Mouse (Mus musculus): ENCODE measurements around the gene Grk5.
A peak's percentile ranks its signal among the peaks of the same experiment; 100 is the strongest.

Grk5 gene

DNA sequence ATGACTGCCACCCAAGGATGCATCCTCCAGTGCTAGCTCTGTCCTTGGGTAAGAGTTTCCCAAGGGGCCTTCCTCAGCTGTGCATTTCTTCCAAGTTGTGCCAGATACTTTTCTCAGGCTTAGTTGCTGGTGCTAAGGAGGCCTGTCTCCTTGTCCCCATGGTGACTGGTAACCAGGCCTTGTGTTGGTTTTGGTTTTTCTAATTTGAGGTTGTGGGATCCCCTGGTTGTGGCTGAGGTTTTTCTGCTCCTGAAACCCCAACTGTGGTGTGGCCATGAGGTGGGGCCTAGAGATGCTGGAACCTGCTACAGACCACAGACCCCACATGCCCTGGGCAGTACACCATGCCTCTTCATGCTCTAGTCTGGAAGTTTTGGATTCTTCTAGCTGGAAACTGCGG, 90.0 kb downstream of the Grk5 start:
- DNase-seq: no peak

DNA sequence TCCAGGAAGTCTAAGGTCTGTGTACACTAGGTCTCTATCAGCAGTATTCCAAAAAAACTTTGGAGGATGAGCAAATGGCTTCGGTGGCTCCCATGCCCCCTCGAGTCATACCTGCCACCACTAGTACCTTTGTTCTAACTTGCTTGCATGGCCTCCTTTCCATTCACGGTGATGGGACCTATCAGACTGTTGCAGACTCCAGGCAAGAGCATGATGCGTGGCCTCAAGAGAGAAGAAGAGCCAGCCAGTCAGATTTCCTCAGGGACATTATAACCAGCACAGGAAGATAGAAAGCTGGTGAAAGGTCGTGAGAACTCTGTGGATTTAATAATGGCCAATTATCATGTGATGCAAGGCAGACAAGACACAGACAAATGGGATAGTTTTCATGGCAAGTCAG, 91.8 kb downstream of the Grk5 start:
- no peak for DNase-seq

- no peak for DNase-seq
Observed at GRCm38 (mm10) chr19:60981894-60982293, 92.3 kb downstream of the Grk5 start.

DNA sequence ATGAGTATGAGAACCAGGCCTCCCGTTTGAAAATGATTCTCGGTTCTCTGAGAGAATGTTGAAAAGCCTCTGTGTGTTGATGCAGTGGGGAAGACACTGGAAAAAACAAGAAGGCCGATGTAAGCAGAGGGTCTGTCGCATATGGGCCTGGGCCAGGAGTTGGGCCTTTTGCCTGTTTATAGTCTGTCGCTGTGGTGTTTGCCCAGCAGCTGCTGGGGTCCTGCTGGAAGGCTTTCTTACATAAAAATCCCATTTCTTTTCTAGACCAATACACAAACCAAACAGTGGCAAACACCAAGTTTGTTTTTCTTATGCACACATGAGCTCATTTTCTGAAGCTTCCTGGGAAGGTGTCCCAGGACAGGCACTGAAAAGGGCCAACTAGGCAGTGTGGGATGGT, 100.2 kb downstream of the Grk5 start:
- no peak for DNase-seq

- DNase-seq: no peak
Observed at GRCm38 (mm10) chr19:60994214-60994613, 104.7 kb downstream of the Grk5 start.

GRCm38 (mm10) chr19:60994845-60995244, 105.3 kb downstream of the Grk5 start:
- DNase-seq: no peak

DNA sequence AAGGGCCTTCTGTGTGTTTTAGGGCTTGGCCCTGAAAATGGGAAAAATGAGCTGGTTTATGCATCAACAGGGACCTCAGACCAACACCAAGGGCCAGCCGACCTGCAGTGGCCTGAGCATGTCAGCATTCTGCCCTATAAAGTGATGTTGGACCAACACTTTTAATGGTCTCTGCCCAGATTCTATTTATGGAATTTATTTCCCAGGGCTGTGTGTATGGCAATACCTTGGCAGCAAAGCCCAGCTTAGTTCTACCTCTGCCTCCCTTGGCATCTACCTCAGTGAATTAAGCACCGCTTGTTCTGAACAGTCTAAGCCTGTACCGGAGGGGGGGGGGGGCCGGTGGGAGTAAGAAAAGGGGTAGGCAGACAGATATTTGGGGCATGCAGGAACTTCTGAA, 108.2 kb downstream of the Grk5 start:
- DNase-seq: peak; percentile 8 to 22

DNA sequence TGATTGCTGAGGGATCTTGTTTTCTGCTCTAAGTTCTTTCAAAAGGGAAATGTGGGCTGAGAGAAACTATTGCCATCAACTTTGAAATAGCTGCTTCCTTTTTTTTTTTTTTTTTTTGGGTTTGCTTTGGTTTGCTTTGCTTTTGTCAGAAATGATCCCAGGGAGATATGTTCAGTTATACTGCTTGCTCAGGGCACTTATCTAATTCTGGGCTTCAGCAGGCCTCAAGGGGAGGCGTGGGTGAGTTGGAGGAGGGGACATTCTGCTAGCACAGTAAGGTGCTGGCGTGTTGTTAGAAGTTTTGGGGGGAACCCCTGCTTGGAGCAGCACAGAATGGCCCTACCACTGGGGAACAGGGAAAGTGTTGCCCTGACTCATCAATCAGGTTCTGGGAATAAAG, 110.1 kb downstream of the Grk5 start:
- DNase-seq: no peak

GRCm38 (mm10) chr19:61000958-61001357, 111.4 kb downstream of the Grk5 start:
- no peak for DNase-seq

- peak; percentile 10 to 26 for DNase-seq
Observed at GRCm38 (mm10) chr19:61009266-61009665, 119.7 kb downstream of the Grk5 start.

DNA sequence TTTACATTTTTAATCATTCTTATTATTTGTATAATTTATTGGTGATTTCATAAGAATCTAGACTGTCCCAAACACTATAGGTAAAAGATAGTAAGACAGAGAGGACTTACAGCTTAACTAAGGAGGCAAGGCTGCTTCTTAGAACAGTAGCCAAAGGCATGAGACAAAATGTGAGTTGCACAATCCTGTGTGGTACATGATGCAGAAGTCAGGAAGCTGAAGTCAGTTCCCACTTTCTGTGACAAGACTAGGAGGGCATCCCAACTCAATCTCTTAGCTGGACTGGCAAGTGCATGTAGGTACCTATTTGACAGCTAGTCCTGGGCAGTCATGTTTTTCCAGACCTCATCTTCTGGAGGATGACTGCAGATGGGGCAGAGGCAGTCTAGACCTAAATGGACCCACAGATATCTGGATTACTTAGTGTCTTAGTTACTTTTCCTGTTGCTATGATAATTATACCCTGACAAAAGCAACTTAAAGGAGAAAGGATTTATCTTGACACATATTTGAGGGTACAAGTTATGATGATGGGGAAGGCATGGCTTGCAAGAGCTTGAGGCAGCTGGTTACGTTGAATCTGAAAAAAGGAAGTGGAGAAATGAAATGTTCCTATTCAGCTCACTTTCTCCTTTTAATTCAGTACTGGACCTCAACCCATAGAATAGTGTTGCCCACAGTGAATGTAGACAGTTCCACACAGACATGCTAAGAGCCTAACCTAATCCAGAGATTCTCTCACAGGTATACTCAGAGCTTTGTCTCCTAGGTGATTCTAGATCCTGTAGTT, 128.1 kb downstream of the Grk5 start:
- no peak for DNase-seq

GRCm38 (mm10) chr19:61021502-61021901, 132.0 kb downstream of the Grk5 start:
- DNase-seq: no peak

GRCm38 (mm10) chr19:61021939-61022566, 132.5 kb downstream of the Grk5 start:
- peak; percentile 25 to 45 for DNase-seq

GRCm38 (mm10) chr19:61031570-61031969, 142.0 kb downstream of the Grk5 start:
- no peak for DNase-seq

- DNase-seq: no peak
Observed at GRCm38 (mm10) chr19:61039151-61039550, 149.6 kb downstream of the Grk5 start.

- DNase-seq: no peak
Observed at GRCm38 (mm10) chr19:61048646-61049045, 159.1 kb downstream of the Grk5 start.

- peak in 1 of 2 experiments; percentile 20 for DNase-seq
Observed at GRCm38 (mm10) chr19:61049413-61049812, 159.9 kb downstream of the Grk5 start.

DNA sequence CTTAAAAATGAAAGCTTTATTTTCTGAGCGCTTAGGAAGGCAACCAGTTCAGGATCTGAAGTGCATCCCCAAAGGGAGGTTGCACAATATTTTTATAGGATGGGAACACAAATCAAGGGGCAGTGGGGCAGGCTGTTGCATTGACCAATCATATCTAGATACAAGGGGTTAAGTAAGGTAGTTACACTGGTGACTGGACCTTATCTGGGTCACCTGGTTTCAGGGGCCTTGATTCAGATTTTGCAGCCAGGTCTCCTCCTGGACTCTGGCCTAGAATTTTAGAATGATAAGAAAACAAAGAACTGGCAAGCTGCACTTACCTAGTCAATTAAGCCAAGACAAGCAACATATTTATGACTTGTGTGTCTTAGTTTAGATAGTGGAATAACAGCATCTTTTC, 161.6 kb downstream of the Grk5 start:
- DNase-seq: no peak

DNA sequence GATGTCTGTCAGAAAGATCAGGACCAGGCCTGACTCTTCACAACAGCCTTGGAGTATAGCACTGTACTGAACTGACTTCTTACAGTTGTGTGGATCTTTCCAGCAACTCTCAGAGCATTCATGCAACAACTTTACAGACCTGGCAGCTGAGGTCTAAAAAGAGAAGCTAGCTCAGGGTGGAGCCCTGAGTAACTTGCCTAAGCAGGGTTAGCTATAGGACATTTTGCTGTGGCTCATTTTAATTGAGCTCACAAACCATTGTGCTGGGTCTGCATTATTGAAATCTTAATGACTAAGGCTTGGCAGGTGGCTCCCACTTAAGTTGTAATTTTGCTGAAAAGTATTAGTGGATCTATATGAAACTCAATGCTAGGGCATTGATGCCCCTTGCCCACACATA, 162.5 kb downstream of the Grk5 start:
- DNase-seq: no peak

DNA sequence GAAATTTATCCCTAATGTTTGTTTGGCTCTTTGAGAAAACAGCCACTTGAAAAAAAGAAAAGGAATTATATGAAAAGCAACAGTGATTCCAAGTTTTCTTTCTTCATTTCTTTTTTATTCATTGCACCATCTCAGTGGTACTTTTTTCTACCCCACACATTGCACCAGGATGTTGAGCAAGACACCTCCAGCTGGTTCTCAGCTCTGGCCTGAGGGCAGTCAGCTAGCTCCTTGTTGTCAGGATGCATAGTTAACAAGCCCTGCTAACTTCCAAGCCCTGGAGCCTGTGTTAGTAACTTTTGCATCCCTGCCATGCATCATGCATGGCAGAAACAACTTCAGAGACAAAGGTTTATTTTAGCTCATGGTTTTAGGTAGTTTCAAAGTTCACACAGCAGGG, 163.2 kb downstream of the Grk5 start:
- DNase-seq: no peak

GRCm38 (mm10) chr19:61056783-61057410, 167.3 kb downstream of the Grk5 start:
- no peak for DNase-seq

DNA sequence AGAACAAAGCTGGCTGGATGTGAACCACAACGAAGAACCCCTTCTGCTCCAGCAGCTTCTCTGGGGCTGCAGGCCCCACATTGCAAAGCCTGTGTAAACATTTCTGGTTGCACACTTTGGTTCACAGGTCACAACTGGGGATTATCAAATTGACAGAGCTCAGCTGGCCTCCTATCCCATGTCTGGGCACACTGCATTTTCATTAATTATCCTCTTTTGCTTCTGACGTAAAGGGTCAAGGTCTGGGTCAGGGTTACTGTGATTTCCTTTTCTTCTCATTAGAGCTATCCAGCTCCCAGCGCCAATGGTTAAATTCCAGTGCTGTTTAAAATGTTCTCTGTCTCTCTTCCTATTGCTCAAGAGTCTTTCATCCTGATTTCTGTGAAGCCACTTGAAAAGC, 168.0 kb downstream of the Grk5 start:
- DNase-seq: peak; percentile 61 to 79

- DNase-seq: peak in 1 of 2 experiments; percentile 24
Observed at GRCm38 (mm10) chr19:61064386-61064785, 174.8 kb downstream of the Grk5 start.

DNA sequence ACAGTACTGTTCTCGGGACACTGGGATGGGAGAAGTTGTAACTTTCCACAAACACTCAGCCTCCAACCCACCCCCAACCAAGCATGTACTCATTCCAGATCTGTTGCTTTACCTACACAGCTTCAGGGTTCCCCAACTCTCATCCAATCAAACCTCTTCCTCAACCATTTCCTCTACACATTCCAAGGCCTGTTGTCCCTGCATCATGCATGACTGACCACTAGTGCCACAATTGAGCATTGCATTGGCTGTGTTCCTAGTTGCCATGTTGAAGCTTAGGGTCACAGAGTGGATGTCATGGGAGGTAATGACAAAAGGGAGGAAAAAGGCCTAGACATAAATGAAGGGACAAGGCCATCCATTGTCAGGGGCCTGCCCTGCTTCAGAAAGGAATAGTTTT, 175.5 kb downstream of the Grk5 start:
- DNase-seq: peak; percentile 32 to 39
